In the genomic region with DNA sequence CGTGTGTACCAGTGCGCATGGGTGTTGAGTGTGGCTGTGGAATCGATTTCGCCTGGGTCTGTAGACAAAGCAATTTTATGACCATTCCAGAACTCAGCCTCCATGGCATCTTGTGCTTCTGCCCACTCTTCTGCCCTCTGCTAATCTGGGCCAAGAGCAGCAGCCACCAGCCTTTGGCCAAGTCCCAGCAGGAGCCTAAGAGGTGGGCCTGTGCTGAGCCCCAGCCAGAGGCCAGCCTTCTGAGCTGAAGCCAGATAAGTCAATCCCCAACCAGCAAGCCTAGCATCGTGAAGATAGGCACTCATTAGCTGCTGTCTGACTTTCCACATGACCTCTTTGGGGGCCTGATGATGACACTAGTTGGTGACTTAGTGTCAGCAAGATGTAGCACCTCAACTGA, we compare ENCODE assay signal across 18 mouse cellular contexts.
"Had no signal": no experiment of that assay in that cellular context is flagged by ENCODE, and none has a peak within 500 bp of the region (broad histone marks: within the 10 kb centered on the region; RNA-seq: fewer than 3 reads in every experiment).

No protein-coding gene starts in this region.

- H3K9ac ChIP-seq: liver, embryonic 15.5 days; liver, postnatal 0 days; lung, embryonic 15.5 days; midbrain, embryonic 12.5 days; neural tube, embryonic 12.5 days; stomach, embryonic 15.5 days had no signal

- H3K9me3 ChIP-seq: liver, embryonic 15.5 days; lung, embryonic 15.5 days; midbrain, embryonic 12.5 days; neural tube, embryonic 12.5 days; stomach, embryonic 15.5 days had no signal

- H3K4me1 ChIP-seq: liver, embryonic 15.5 days; lung, embryonic 15.5 days; stomach, embryonic 15.5 days had no signal

- H3K4me3 ChIP-seq: liver, embryonic 15.5 days; lung, embryonic 15.5 days; megakaryocyte, embryonic 14.5 days; midbrain, embryonic 12.5 days; neural tube, embryonic 12.5 days; stomach, embryonic 15.5 days had no signal

- H3K27ac ChIP-seq: liver, embryonic 15.5 days; lung, embryonic 15.5 days; macrophage; midbrain, embryonic 12.5 days; neural tube, embryonic 12.5 days; stomach, embryonic 15.5 days; stomach, postnatal 0 days had no signal

- H3K36me3 ChIP-seq: liver, embryonic 15.5 days; lung, embryonic 15.5 days; midbrain, embryonic 12.5 days; neural tube, embryonic 12.5 days; stomach, embryonic 15.5 days had no signal

- H3K4me2 ChIP-seq: liver, embryonic 15.5 days; lung, embryonic 15.5 days; midbrain, embryonic 12.5 days; neural tube, embryonic 12.5 days; stomach, embryonic 15.5 days had no signal

- ATAC-seq: liver, postnatal 0 days; lung, postnatal 0 days; midbrain, embryonic 16.5 days had no signal

- H3K27me3 ChIP-seq: liver, embryonic 15.5 days; lung, embryonic 15.5 days; megakaryocyte, embryonic 14.5 days; midbrain, embryonic 12.5 days; neural tube, embryonic 12.5 days; stomach, embryonic 15.5 days had no signal

- DNase-seq: liver, postnatal 0 days; lung, adult 2 months; lung, postnatal 14 days; lung, postnatal 36 days; right cerebral cortex, postnatal 14 days; thymus, adult 2 months; thymus, postnatal 25 days; thymus, postnatal 4 days had no signal
